Mouse (Mus musculus): ENCODE results near the gene Slc51a.

DNA sequence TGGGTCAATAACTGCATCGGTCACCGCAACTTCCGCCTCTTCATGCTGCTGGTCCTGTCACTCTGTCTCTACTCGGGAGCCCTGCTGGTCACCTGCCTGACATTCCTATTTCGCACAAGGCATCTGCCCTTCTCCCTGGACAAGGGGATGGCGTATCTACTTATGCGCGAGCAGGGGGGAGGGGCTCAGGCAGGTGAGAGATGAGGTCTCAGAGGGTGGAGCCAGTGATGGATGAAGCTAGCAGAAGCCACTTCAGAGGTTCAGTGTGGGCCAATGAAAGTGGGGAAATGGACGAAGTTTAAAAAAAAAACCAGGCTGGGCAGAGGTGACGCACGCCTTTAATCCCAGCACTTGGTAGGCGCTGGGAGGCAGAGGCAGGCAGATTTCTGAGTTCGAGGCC lies 11.3 kb upstream of the Slc51a start:
- no peak for TF ChIP-seq MYOG (IDR thresholded peaks at IDR 0.05; ENCODE audit: control insufficient read depth, extremely low read depth, insufficient read length)
- no peak for TF ChIP-seq CTCF (IDR thresholded peaks at IDR 0.05; ENCODE audit: control insufficient read depth, insufficient read depth, insufficient read length)
- no peak for TF ChIP-seq USF1 (IDR thresholded peaks at IDR 0.05; ENCODE audit: low read depth)
- no peak for TF ChIP-seq MAX (IDR thresholded peaks at IDR 0.05)
- TF ChIP-seq CEBPB (IDR thresholded peaks at IDR 0.05; ENCODE audit: low read depth): no peak
- no peak for TF ChIP-seq FOSL1 (IDR thresholded peaks at IDR 0.05; ENCODE audit: insufficient read depth, low read length, poor library complexity, severe bottlenecking)
- no peak for TF ChIP-seq MYOD1 (IDR thresholded peaks at IDR 0.05; ENCODE audit: control insufficient read depth, insufficient read length, low read depth)

Measured in C2C12 (cell line).